Mouse (Mus musculus): Measurements from ENCODE around the gene Cpsf3. TPM values are rescaled to one million over a fixed set of nuclear protein-coding genes. Genes with fewer than 3 reads are reported as not detected.
A peak's percentile ranks its signal among the peaks of the same experiment; 100 is the strongest.

The Cpsf3 gene
- polyA plus RNA-seq, 1 experiment, result not detected

GRCm38 (mm10) chr12:21306721-21307120 lies 21.5 kb downstream of the Cpsf3 start:
- Histone ChIP-seq H3K27ac (ENCODE audit: insufficient read depth, low read depth, low read length) (no peak overlapping the region), H3K4me1 (ENCODE audit: control insufficient read depth, insufficient read depth, low read length) (no peaks in the 10 kb centered on the region), H3K4me3 (ENCODE audit: insufficient read depth, low read depth, low read length) (no peak overlapping the region)
- TF ChIP-seq CTCF (IDR thresholded peaks at IDR 0.05; ENCODE audit: insufficient read depth, low read depth, low read length) (no peak), POLR2A (IDR thresholded peaks at IDR 0.05; ENCODE audit: insufficient read depth, low read depth, low read length) (no peak)
- 81% methylated on average over 4 of the region's 4 CpGs for WGBS

- WGBS, result 90% methylated on average over 5 of the region's 5 CpGs
- no peak overlapping the region for H3K4me3 ChIP-seq (ENCODE audit: insufficient read depth, low read depth, low read length)
- no peak overlapping the region for H3K27ac ChIP-seq (ENCODE audit: insufficient read depth, low read depth, low read length)
- H3K4me1 ChIP-seq (ENCODE audit: control insufficient read depth, insufficient read depth, low read length), result no peaks in the 10 kb centered on the region
- TF ChIP-seq POLR2A (IDR thresholded peaks at IDR 0.05; ENCODE audit: insufficient read depth, low read depth, low read length) (no peak), CTCF (IDR thresholded peaks at IDR 0.05; ENCODE audit: insufficient read depth, low read depth, low read length) (no peak)
Measured at GRCm38 (mm10) chr12:21312201-21312600, 27.0 kb downstream of the Cpsf3 start.

GRCm38 (mm10) chr12:21315923-21316868 lies 31.0 kb downstream of the Cpsf3 start, which contains the start of gene Iah1:
TSS of gene Iah1 (plus strand) at chr12:21316389.
- TF ChIP-seq CTCF (IDR thresholded peaks at IDR 0.05; ENCODE audit: insufficient read depth, low read depth, low read length) (no peak), POLR2A (IDR thresholded peaks at IDR 0.05; ENCODE audit: insufficient read depth, low read depth, low read length) (peak; percentile 73)
- Histone ChIP-seq H3K4me3 (ENCODE audit: insufficient read depth, low read depth, low read length) (peak within 1 kb of the TSS; percentile 91), H3K27ac (ENCODE audit: insufficient read depth, low read depth, low read length) (peak within 1 kb of the TSS; percentile 71), H3K4me1 (ENCODE audit: control insufficient read depth, insufficient read depth, low read length) (no peaks in the 10 kb centered on the region)
- 2% methylated on average over 59 of the region's 59 CpGs for WGBS

GRCm38 (mm10) chr12:21316869-21317265 lies 31.7 kb downstream of the Cpsf3 start:
- Histone ChIP-seq H3K4me3 (ENCODE audit: insufficient read depth, low read depth, low read length) (no peak overlapping the region), H3K27ac (ENCODE audit: insufficient read depth, low read depth, low read length) (no peak overlapping the region), H3K4me1 (ENCODE audit: control insufficient read depth, insufficient read depth, low read length) (no peaks in the 10 kb centered on the region)
- TF ChIP-seq POLR2A (IDR thresholded peaks at IDR 0.05; ENCODE audit: insufficient read depth, low read depth, low read length) (no peak), CTCF (IDR thresholded peaks at IDR 0.05; ENCODE audit: insufficient read depth, low read depth, low read length) (no peak)
- 13% methylated on average over 7 of the region's 7 CpGs for WGBS

- 68% methylated on average over 12 of the region's 12 CpGs for WGBS
- no peak overlapping the region for H3K27ac ChIP-seq (ENCODE audit: insufficient read depth, low read depth, low read length)
- H3K4me3 ChIP-seq (ENCODE audit: insufficient read depth, low read depth, low read length), result no peak overlapping the region
- H3K4me1 ChIP-seq (ENCODE audit: control insufficient read depth, insufficient read depth, low read length), result no peaks in the 10 kb centered on the region
- TF ChIP-seq CTCF (IDR thresholded peaks at IDR 0.05; ENCODE audit: insufficient read depth, low read depth, low read length), result no peak; the same call in 1 of the 2 replicates
- TF ChIP-seq POLR2A (IDR thresholded peaks at IDR 0.05; ENCODE audit: insufficient read depth, low read depth, low read length), result no peak
Measured at GRCm38 (mm10) chr12:21318143-21318895, 33.1 kb downstream of the Cpsf3 start.

GRCm38 (mm10) chr12:21320317-21320716 lies 35.1 kb downstream of the Cpsf3 start:
- Histone ChIP-seq H3K27ac (ENCODE audit: insufficient read depth, low read depth, low read length) (no peak overlapping the region), H3K4me3 (ENCODE audit: insufficient read depth, low read depth, low read length) (no peak overlapping the region), H3K4me1 (ENCODE audit: control insufficient read depth, insufficient read depth, low read length) (no peaks in the 10 kb centered on the region)
- 94% methylated on average over 4 of the region's 4 CpGs for WGBS
- no peak for TF ChIP-seq CTCF (IDR thresholded peaks at IDR 0.05; ENCODE audit: insufficient read depth, low read depth, low read length)

- 84% methylated on average over 9 of the region's 9 CpGs for WGBS
- TF ChIP-seq CTCF (IDR thresholded peaks at IDR 0.05; ENCODE audit: insufficient read depth, low read depth, low read length) (no peak), POLR2A (IDR thresholded peaks at IDR 0.05; ENCODE audit: insufficient read depth, low read depth, low read length) (no peak)
- Histone ChIP-seq H3K4me3 (ENCODE audit: insufficient read depth, low read depth, low read length) (no peak overlapping the region), H3K27ac (ENCODE audit: insufficient read depth, low read depth, low read length) (no peak overlapping the region), H3K4me1 (ENCODE audit: control insufficient read depth, insufficient read depth, low read length) (no peaks in the 10 kb centered on the region)
Measured at GRCm38 (mm10) chr12:21321170-21321569, 36.0 kb downstream of the Cpsf3 start.

- H3K27ac ChIP-seq (ENCODE audit: insufficient read depth, low read depth, low read length), result no peak overlapping the region
- TF ChIP-seq POLR2A (IDR thresholded peaks at IDR 0.05; ENCODE audit: insufficient read depth, low read depth, low read length) (no peak), CTCF (IDR thresholded peaks at IDR 0.05; ENCODE audit: insufficient read depth, low read depth, low read length) (no peak)
- 95% methylated on average over 4 of the region's 4 CpGs for WGBS
Measured at GRCm38 (mm10) chr12:21322296-21322695, 37.1 kb downstream of the Cpsf3 start.

GRCm38 (mm10) chr12:21322856-21323255 lies 37.7 kb downstream of the Cpsf3 start:
- H3K4me1 ChIP-seq (ENCODE audit: control insufficient read depth, insufficient read depth, low read length), result no peaks in the 10 kb centered on the region
- WGBS, result 85% methylated on average over 9 of the region's 9 CpGs
- H3K4me3 ChIP-seq (ENCODE audit: insufficient read depth, low read depth, low read length), result no peak overlapping the region
- TF ChIP-seq CTCF (IDR thresholded peaks at IDR 0.05; ENCODE audit: insufficient read depth, low read depth, low read length) (no peak), POLR2A (IDR thresholded peaks at IDR 0.05; ENCODE audit: insufficient read depth, low read depth, low read length) (no peak)
- H3K27ac ChIP-seq (ENCODE audit: insufficient read depth, low read depth, low read length), result no peak overlapping the region

More at GRCm38 (mm10) chr12:21322296-21322695, 37.1 kb downstream of the Cpsf3 start:
- Histone ChIP-seq H3K4me3 (ENCODE audit: insufficient read depth, low read depth, low read length) (no peak overlapping the region), H3K4me1 (ENCODE audit: control insufficient read depth, insufficient read depth, low read length) (no peaks in the 10 kb centered on the region)

All from olfactory bulb, adult 2 months (tissue).